Mouse (Mus musculus) embryonic fibroblast, embryonic 13.5 days (primary cell): ENCODE results near the gene Rrbp1. TPM values are rescaled to one million over a fixed set of nuclear protein-coding genes. Genes with fewer than 3 reads are reported as not detected.
A peak's percentile ranks its signal among the peaks of the same experiment; 100 is the strongest.

Experiments used
- H3K27ac ChIP-seq: 2 replicates; pipeline ENCODE4 v1.5.1; 2012; ENCODE audit warnings: low read length, control low read depth, inconsistent platforms; ENCODE audit not compliant: insufficient read depth
- H3K4me1 ChIP-seq: 2 replicates; pipeline ENCODE4 v1.6.1; 2011; ENCODE audit warnings: low read length; ENCODE audit not compliant: control insufficient read depth, insufficient read depth
- H3K4me3 ChIP-seq: 2 replicates; pipeline ENCODE4 v1.5.1; 2011; ENCODE audit warnings: mild to moderate bottlenecking, control low read depth, low read length; ENCODE audit not compliant: insufficient read depth
- CTCF ChIP-seq: IDR thresholded peaks from 2 replicates; pipeline ENCODE4 v1.5.1; 2011; ENCODE audit warnings: mild to moderate bottlenecking, control low read depth, low read length, moderate library complexity, borderline replicate concordance; ENCODE audit not compliant: insufficient read depth
- POLR2A ChIP-seq: IDR thresholded peaks from 2 replicates; pipeline ENCODE4 v1.6.1; 2011; ENCODE audit warnings: low read depth, mild to moderate bottlenecking, control low read depth, low read length, moderate library complexity
- polyA plus RNA-seq: library from polyadenylated mRNA; stranded (reverse); fragments of >200 nt; gene quantifications from 2 replicates; pipeline ENCODE4 v1.2.4, GENCODE M21; 2011; ENCODE audit warnings: low read depth; ENCODE audit not compliant: missing spikeins, insufficient read length

The Rrbp1 gene
- polyA plus RNA-seq, 1 experiment = 538 TPM

GRCm38 (mm10) chr2:143929607-143930311 is 81.3 kb downstream of the Rrbp1 start:
- no peak for TF ChIP-seq CTCF
- TF ChIP-seq POLR2A = no peak
- Histone ChIP-seq H3K27ac (no peak overlapping the region), H3K4me3 (no peak overlapping the region), H3K4me1 (peaks cover 7% of the 10 kb centered on the region; the same call in 1 of the 2 replicates)

- Histone ChIP-seq H3K4me1 (peaks cover 8% of the 10 kb centered on the region), H3K4me3 (no peak overlapping the region), H3K27ac (no peak overlapping the region)
- no peak for TF ChIP-seq POLR2A
- no peak for TF ChIP-seq CTCF
Measured at GRCm38 (mm10) chr2:143925826-143926225, 85.2 kb downstream of the Rrbp1 start.

- no peak for TF ChIP-seq CTCF
- TF ChIP-seq POLR2A = no peak
- H3K4me1 ChIP-seq = peaks cover 8% of the 10 kb centered on the region; the same call in 1 of the 2 replicates
- H3K4me3 ChIP-seq = no peak overlapping the region
- H3K27ac ChIP-seq = no peak overlapping the region
Measured at GRCm38 (mm10) chr2:143924085-143924484, 87.0 kb downstream of the Rrbp1 start.

- no peak overlapping the region for H3K27ac ChIP-seq
- H3K4me1 ChIP-seq = peaks cover 6% of the 10 kb centered on the region; the same call in 1 of the 2 replicates
- TF ChIP-seq POLR2A = no peak
- peak overlapping the region; percentile 23 for H3K4me3 ChIP-seq
Measured at GRCm38 (mm10) chr2:143918831-143919502, 92.1 kb downstream of the Rrbp1 start.

- Histone ChIP-seq H3K4me1 (peaks cover 6% of the 10 kb centered on the region; the same call in 1 of the 2 replicates), H3K27ac (no peak overlapping the region), H3K4me3 (peak overlapping the region; percentile 93)
- TF ChIP-seq CTCF (no peak), POLR2A (no peak)
Measured at GRCm38 (mm10) chr2:143917622-143918021, 93.4 kb downstream of the Rrbp1 start.

GRCm38 (mm10) chr2:143916229-143916628 is 94.8 kb downstream of the Rrbp1 start:
- TF ChIP-seq POLR2A = no peak; the same call in 1 of the 2 replicates
- no peak for TF ChIP-seq CTCF
- H3K4me1 ChIP-seq = peaks cover 6% of the 10 kb centered on the region; the same call in 1 of the 2 replicates
- peak overlapping the region; percentile 93 for H3K4me3 ChIP-seq
- peak overlapping the region; percentile 95 for H3K27ac ChIP-seq

- peak overlapping the region; percentile 95 for H3K27ac ChIP-seq
- TF ChIP-seq POLR2A = no peak; the same call in 1 of the 2 replicates
- TF ChIP-seq CTCF = no peak
- H3K4me3 ChIP-seq = peak overlapping the region; percentile 93
- H3K4me1 ChIP-seq = peaks cover 2% of the 10 kb centered on the region; the same call in 1 of the 2 replicates
Measured at GRCm38 (mm10) chr2:143915600-143916135, 95.4 kb downstream of the Rrbp1 start.

GRCm38 (mm10) chr2:143914760-143915599 is 96.1 kb downstream of the Rrbp1 start, which contains the start of gene Dstn:
TSS of gene Dstn (plus strand) at chr2:143915320.
- TF ChIP-seq POLR2A (peak; percentile 100), CTCF (no peak)
- Histone ChIP-seq H3K4me1 (no peaks in the 10 kb centered on the region), H3K4me3 (peak within 1 kb of the TSS; percentile 93), H3K27ac (peak within 1 kb of the TSS; percentile 95)

GRCm38 (mm10) chr2:143914221-143914620 is 96.8 kb downstream of the Rrbp1 start:
- no peak; the same call in 1 of the 2 replicates for TF ChIP-seq POLR2A
- Histone ChIP-seq H3K4me3 (peak overlapping the region; percentile 47), H3K27ac (peak overlapping the region; percentile 95), H3K4me1 (no peaks in the 10 kb centered on the region)

GRCm38 (mm10) chr2:143912199-143912598 is 98.9 kb downstream of the Rrbp1 start:
- no peak overlapping the region for H3K27ac ChIP-seq
- TF ChIP-seq CTCF = no peak
- no peak for TF ChIP-seq POLR2A
- H3K4me3 ChIP-seq = no peak overlapping the region
- H3K4me1 ChIP-seq = no peaks in the 10 kb centered on the region
